Mouse (Mus musculus) hindlimb bud, embryonic 11.5 days (tissue): Measurements from ENCODE around the gene Zfp459.
"Not testable (repeated sequence)": the region's sequence is repeated elsewhere in the genome, so short reads cannot be mapped to it uniquely, and the experiment has no call there.

Experiments used
- DNase-seq: peaks from one replicate; pipeline ENCODE4 v3.0.0-alpha.2; 2012; ENCODE audit warnings: low read depth, low spot score; ENCODE audit errors: extremely low spot score

Gene Zfp459

DNA sequence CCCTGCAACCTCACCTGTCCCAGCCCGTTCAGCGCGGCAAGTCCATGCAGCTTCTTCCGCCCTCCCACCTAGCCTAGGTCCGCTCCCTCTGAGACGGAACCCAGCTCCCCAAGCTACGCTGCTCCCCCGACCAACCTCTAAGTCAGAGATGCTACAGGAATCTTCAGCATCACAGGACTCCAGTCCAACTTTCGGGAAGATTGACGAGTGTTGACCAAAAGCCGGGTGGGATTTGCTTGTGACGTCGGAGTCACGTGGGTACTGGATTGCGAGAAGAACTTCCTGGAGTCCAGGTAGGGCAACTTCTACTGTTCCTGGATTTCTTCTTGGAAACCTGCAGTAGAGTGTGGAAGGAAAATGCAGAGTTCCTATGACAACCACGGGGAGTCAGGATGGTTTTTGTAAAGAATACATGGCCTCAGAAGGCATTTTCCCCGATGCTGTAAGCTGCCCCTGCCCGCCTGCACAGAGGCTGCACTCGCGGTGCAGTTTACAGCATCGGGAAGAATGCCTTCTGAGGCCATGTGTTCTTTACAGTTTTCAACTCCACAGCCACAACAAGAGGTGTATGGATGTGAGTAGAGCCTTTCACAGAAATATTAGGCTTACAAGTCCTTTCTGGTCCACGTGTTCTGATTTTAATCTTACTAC, at the start of gene Zfp459:
Gene Zfp459, minus strand, starts transcription at position 212 of the 651 bp plus-strand sequence.
- DNase-seq, result peak; percentile 67

DNA sequence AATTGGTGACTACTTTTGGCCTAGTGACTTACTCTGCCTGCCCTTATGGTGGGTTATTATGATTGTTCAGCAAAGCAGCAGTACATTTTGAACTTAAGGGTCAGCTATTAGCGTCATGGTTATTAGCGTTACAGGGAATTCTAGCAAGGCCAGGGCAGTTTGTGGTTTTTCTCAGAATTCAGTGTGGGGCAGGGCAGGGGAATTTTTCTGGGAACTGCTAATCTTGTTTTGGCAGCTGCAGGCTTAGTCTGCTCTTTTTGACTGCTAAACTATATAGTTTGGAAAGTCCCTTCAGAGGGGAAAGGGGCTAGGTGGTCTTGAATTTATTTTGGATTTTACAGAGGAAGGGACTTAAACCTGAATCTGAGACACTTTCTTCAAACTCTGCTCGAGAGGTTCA, 48.1 kb upstream of the Zfp459 start:
- no peak for DNase-seq

DNA sequence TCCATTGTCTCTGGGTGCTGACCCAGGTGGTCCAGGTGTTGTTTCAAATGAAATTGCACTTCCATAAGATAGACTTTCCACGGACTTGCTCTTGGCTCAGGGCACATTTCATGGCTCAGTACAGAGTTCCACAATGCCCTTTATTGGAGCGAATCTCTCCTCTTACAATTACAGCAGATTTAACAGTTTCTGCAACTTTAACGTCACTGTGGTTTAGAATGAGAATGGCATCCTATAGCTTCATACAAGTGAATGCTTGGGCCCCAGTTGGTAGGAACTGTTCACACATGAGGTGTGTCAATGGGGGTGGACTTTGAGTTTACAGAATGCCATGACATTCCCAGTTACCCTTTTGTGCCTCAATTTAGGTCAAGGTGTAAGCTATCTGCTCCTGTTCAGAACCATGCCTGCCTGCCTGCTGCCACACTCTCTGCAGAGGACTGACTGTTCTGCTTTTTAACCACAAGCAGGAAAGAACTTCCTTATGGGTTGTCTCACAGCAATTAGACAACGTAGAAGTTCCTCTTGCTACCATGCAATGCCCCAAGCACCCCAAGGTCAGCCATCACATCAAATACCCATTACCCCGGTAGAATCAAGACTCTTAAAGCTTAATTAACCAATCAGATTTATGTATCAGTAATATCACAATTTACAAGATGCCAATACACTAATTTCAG, 42.4 kb upstream of the Zfp459 start:
- DNase-seq, result not testable (repeated sequence)

DNA sequence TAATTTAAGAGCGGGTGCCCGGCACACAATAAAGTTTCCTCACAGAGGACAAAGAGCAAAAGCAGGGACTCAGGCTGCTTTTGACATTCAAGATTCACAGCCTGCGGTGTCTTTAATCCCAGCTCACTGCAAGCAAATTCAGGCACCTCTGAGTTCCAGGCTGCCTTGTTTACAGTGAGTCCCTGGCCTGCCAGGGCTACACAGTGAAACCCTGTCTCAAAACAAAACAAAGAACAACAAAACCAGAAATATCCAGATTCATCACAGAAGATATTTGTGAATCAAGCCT, 30.7 kb upstream of the Zfp459 start:
- DNase-seq, result no peak

DNA sequence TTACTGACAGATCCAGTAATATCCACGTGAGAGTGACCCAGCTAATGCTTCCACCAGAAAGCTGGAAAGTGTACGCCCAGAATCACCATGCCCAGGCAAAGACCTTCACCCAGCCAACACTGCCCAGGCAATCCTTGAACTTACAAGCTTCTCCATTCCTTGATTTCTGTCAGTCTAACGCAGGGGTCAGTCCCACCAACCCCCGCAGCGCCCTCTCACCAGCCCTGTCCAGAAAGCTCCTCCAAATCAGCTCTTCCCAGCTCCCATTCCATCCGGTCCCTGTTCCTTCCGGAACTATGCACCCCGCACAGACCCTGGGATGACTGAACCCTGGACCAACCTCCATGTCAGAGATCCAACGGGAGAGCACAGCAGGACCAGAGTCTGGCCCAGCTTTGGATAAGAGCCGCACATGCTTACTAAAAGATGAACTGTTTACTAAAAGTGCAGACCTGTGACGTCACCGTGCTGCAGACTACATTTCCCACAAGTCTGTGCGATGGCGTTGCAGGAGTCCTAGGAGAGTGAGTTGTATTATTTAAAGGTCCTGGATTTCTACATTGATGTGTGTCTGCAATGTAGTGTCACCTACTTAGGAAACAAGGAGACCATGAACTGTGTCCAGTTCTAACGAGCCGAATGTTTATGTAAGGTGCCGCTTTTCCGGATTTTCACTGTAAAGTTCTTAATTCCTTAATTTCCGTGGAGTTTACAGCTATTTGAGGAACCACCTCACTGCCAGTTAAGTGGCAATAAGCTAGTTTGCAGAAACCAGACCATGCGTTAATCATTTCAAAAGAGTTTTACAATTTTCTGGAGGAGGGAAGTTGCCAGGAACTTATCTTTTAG, 30.2 kb upstream of the Zfp459 start, which contains the start of gene Zfp874a:
Gene Zfp874a, minus strand, starts transcription at position 453 of the 849 bp plus-strand sequence.
- DNase-seq, result peak; percentile 71

DNA sequence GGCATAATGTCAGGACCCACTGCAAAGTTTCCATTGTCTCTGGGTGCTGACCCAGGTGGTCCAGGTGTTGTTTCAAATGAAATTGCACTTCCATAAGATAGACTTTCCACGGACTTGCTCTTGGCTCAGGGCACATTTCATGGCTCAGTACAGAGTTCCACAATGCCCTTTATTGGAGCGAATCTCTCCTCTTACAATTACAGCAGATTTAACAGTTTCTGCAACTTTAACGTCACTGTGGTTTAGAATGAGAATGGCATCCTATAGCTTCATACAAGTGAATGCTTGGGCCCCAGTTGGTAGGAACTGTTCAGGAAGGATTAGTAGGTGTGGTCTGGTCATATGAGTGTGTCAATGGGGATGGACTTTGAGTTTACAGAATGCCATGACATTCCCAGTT, 15.9 kb upstream of the Zfp459 start:
- not testable (repeated sequence) for DNase-seq

DNA sequence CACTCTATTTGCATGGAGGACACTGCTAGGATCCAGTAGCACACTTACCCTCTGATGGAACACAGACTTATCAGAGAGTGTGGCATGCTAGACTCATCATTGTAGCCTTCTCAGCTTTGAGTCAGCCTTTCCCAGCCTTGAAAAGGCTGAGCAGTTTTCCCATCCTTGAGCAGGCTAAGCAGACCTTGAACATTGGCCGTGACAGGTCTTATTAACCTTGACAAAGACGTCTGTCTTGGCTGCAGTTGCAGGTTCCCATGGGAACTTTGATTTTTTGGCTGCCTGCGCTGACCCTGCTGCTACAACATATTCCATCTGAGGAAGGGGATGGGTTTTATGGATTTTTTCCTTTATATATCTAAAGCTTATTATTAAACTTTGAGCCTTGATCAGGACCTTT, 6.9 kb upstream of the Zfp459 start:
- no peak for DNase-seq

DNA sequence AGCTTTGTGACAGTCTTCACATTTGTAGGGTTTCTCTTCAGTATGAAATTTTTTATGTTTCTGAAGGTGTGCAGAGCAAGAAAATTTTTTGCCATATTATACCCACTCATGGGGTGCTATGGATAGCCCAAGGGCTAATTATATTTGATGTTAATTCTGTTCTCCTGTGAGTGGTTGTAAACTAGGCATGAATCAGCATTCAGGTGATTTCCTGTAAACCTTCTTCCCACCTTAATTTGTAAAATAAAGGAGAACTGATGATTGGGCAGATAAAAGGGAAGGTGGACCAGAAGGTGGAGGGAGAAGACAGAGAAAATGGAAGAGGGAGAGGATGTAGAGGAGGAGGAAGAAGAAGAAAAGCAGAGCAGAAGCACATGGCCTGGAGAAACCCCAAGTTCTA, 4.5 kb upstream of the Zfp459 start:
- DNase-seq, result not testable (repeated sequence)

DNA sequence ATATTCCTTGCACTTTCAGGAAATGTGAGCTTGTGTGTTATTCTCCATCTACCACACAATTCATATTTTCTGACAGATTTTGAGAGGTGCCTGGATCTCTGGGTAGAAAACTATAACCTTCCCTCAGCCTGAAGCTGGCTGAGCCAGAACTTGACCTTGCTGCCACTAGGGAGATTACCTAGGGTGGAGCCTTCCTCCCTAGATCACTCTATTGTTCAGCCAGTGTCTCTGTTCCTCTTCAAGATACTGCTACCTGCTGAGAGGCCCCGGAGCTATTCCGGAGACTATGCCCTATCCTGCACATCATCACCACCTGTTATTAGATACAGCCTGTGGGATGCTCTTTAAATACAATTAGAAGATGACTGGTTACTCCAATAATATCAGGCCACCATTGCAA, 1.3 kb upstream of the Zfp459 start:
- not testable (repeated sequence) for DNase-seq

DNA sequence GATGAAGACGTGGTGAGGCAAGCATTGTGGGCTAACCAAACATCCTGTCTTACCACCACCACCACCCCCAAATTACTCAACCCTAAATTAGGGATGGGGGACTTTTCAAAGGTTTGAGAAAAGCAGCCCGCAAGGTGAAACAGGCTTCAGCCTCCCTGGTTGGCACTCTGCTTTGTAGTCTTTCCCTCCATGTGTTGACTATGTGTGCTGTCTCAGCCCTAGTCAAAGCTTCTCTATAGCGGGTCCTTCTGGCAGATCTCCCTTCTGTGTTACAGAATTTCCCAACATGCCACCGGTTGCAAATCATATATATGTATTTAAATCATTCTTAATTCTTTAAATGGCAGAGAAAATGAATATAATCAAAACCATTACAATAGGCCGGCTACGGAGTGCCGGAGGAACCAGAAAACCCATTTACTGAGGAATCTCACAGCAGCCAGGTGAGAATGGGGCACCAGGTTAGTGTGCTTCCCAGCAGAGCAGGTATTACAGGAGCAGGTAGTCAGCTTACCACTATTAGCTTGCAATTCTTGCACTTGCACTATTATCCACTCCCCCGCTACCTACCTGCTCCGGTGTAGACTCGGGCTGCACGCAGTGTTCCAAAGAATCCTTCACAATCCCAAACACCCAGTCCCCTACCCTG, 536 bp downstream of the Zfp459 start:
- no peak for DNase-seq

DNA sequence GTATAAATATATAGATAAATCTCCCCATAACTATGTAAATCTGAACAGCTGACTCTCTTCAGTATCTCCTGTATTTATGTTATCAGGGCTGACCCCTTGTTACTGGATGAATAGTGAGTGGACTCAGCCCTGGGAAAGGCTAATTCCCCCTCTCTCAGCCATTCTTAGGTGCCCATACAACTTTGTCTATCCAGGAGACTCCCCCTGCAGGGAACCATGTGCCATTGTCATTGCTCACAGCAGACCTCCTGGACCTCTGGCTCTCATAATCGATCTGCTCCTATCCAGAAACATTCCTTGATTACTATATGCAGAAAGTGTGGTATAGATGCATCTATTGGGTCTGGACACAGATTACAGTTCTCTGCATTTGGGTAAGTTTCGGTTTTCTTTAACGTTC, 4.4 kb downstream of the Zfp459 start:
- no peak for DNase-seq

DNA sequence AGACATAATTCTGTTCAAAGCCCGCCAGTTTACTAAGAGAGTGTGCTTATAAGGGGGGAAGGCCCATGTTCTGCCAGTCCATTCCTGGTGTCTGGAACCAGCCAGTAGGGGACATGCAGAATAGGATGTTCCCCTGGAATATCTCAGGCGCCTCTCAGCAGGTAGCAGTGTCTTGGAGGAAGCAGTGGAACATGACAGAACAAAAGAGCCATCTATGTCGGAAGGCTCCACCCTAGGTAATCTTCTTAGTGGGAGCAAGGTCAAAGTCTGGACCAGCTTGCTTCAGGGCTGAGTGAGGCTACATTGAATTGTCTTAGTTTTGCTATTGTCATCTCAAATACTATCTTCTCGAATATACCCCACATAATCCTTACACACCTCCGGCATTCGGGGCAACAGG, 5.5 kb downstream of the Zfp459 start:
- DNase-seq, result no peak

DNA sequence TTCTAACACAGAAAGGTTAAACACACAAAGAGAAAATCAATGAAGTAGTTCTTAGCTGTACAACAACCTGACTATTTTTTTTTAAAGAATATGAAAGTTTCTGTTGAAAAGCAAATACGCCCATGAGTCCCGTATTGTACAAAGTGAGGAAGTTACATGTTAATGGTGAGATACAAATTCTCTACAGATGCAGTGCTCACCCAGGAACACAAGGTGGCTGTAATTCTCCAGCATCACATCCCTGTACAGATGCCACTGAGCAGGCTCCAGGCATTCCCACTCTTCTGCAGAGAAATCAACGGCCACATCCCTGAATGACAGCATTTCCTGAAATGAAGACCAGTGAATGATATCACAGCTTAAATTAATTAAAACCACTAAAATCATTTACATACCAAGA, 7.6 kb downstream of the Zfp459 start:
- DNase-seq, result not testable (repeated sequence)

DNA sequence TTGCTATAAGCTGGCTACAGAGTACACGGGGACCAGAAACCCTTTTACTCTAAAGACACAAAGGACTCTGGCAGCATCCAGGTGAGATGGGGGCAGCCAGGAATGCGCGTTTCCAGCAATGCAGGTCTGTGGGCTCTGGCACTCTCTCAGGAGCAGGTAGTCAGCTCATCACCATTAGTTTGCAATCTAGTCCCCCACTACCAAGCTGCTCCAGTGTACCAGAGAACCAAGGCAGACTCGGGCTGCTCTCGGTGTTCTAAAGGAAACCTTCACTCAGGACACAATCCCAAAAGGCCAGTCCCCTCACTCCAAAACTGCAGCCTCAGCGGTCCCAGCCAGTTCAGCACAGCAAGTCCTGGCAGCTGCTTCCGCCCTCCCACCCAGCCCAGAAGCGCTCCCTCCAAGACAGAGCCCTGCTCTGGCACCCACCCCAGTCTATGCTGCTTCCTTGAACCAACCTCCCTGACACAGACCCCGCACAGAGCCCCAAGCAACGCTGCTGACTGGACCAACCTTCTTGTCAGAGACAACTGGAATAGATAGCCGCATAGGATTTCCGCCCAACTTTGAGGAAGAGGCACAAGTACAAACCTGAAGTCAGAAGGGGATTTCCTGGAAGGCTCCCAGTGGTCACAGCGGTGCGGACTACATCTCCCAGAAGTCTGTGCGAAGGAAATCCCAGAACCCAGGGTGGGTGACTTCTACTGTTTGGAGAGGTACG, 21.9 kb downstream of the Zfp459 start, which contains the start of gene Zfp429:
Gene Zfp429, minus strand, starts transcription at position 637 of the 721 bp plus-strand sequence.
- DNase-seq, result not testable (repeated sequence)

DNA sequence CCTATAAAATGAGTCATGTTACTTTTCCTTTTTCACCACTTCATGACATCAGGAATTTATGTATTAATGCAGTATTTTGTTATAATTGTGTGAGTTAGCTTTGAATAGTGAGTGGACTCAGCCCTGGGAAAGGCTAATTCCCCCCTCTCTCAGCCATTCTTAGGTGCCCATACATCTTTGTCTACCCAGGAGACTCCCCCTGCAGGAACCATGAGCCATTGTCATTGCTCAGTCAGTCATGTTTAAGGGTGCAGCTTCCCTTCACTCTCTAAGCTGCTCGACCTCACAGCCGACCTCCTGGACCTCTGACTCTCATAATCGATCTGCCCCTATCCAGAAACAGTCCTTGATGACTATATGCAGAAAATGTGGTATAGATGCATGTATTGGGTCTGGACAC, 45.0 kb downstream of the Zfp459 start:
- DNase-seq, result not testable (repeated sequence)

DNA sequence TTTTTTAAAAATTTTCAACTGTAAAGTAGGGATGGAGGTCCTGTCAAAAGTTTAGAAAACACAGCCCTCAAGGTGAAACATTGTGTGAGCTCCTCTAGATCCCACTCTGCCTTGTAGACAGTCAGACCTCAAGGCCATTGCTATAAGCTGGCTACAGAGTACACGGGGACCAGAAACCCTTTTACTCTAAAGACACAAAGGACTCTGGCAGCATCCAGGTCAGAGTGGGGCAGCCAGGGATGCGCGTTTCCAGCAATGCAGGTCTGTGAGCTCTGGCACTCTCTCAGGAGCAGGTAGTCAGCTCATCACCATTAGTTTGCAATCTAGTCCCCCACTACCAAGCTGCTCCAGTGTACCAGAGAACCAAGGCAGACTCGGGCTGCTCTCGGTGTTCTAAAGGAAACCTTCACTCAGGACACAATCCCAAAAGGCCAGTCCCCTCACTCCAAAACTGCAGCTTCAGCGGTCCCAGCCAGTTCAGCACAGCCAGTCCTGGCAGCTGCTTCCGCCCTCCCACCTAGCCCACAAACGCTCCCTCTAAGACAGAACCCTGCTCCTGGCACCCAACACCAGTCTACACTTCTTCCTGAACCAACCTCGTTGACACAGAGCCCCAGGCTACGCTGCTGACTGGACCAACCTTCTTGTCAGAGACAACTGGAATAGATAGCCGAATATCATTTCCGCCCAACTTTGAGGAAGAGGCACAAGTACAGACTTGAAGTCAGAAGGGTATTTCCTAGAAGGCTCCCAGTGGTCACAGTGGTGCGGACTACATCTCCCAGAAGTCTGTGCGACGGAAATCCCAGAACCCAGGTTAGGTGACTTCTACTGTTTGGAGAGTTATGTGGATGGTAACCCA, 45.9 kb downstream of the Zfp459 start, which contains the start of the genes Gm28041 and Zfp456:
Gene Gm28041, minus strand, starts transcription at position 684 of the 862 bp plus-strand sequence.
Gene Zfp456, minus strand, starts transcription at position 761 of the 862 bp plus-strand sequence.
- peak; percentile 57 for DNase-seq

DNA sequence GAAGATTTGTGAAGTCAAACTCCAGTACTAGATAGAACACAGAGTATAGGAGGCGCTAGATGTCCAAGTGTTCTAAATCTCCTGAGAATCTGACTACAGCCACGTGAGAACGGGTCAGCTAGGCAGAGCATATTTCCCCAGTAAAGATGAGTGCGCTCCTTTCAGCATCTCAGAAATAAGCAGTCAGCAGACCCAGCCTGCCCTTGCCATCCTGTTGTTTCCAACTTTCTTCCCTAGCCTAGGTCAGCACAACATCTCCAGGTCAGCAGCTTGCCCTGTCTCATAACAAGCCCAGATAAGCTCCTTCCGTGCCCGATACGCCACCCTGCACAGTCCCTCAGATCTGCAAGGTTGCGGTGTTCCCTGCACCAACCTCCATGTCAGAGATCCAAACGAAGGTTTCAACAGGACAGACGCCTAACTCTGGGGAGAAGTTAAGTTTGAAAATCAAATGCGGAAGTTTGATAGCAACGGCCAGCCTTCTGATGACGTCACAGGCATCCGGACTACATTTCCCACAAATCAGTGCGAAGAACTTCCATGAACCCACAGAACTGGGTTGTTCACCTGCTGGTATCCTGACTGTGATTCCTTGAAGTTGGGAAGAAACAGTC, 61.0 kb downstream of the Zfp459 start, which contains the start of the genes Gm28044 and Zfp953:
Gene Gm28044, minus strand, starts transcription at position 406 of the 614 bp plus-strand sequence.
Gene Zfp953, minus strand, starts transcription at position 475 of the 614 bp plus-strand sequence.
- DNase-seq, result peak; percentile 77
